Mouse (Mus musculus): ENCODE results near the gene Pop4.

- no peak for TF ChIP-seq ZC3H11A (IDR thresholded peaks at IDR 0.05; ENCODE audit: borderline replicate concordance, low read depth, low read length)
- no peak for TF ChIP-seq MAFK (IDR thresholded peaks at IDR 0.05; ENCODE audit: insufficient read depth, low read depth, low read length)
- TF ChIP-seq ZNF384 (IDR thresholded peaks at IDR 0.05; ENCODE audit: low read depth, low read length) = no peak
- TF ChIP-seq CHD2 (IDR thresholded peaks at IDR 0.05; ENCODE audit: low read depth, low read length) = no peak
- no peak for TF ChIP-seq HCFC1 (IDR thresholded peaks at IDR 0.05; ENCODE audit: borderline replicate concordance, insufficient read depth, low read length)
Measured at GRCm38 (mm10) chr7:38215697-38216096, 55.5 kb downstream of the Pop4 start.

Data from ES-E14 (cell line).